Mouse (Mus musculus): ENCODE results near the gene Abhd12. TPM values are rescaled to one million over a fixed set of nuclear protein-coding genes. Genes with fewer than 3 reads are reported as not detected.
"Not testable (repeated sequence)": the region's sequence is repeated elsewhere in the genome, so short reads cannot be mapped to it uniquely, and the experiment has no call there.

The Abhd12 gene
- total RNA-seq (2021) = 10 to 100 TPM; 40.3 to 48.8 TPM
- long read RNA-seq, experiment 1, transcript Abhd12-201 (13 exons, 1,999 nt) = major isoform, 36 of 43 reads
- long read RNA-seq, experiment 1, partial matches to known transcripts = 3 of 43 reads
- long read RNA-seq, experiment 1, other reads (novel, unspliced or antisense) = 4 of 43 reads
- long read RNA-seq, experiment 2, transcript Abhd12-201 (13 exons, 1,999 nt) = major isoform, 26 of 37 reads
- long read RNA-seq, experiment 2, partial matches to known transcripts = 0 of 37 reads
- long read RNA-seq, experiment 2, other reads (novel, unspliced or antisense) = 11 of 37 reads

DNA sequence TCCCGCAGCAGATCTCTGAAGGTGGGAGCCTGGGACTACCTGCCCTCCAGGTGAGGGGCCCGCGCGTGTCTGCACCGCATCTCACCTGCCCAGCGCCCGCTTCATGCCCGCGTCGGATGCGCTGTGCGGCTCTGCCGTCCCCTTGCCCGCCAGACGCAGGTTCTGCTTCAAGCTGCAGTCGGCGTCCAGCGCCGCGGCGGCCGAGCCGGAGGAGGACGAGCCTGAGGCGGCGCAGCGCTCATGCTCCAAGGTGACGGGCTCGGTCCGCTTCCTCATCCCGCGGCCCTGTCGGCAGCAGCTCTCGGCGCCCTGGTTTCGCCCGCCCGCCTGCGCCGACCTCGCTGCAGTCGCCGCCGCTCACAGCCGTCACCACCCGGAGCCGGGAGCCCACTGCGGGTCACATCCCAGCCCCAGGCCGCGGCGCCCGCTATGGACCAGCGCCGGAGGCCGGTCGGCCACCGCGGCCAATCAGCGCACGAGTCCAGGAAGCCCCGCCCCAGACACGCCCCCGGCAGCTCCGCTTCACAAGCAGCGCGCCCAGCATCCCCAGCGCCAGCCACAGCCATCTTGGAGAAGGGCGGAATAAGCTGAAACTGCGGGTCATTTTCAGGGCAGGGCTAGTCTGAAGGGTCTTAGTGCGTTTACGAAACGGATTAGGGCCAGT lies at the start of gene Abhd12:
Abhd12 (minus strand) TSS at position 470 of the 664 bp plus-strand sequence.
- peak; percentile 98 to 99 for DNase-seq

DNA sequence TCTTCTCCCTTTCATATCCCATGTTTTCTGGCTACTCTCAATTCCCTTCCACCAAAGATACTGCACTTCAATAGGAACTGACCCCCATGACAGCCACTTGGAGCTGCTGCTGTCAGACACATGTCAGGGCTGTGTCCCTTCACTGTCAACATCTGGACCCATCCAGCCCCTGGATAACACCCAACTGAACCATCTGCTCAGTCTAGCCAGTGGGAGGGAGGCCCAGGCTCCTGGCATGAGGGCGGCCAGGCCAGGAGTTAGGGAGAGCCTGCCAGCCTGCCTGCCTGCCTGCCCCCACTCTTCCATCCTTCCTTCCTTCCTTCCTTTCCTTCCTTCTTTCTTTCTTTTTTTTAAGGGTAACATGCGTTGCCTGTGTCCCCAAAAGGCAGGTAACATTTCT lies 46.7 kb upstream of the Abhd12 start:
- no peak for DNase-seq

- no peak for DNase-seq
These were observed 45.5 kb upstream of the Abhd12 start for GRCm38 (mm10) chr2:150950056-150950455.

GRCm38 (mm10) chr2:150949652-150950051 lies 45.1 kb upstream of the Abhd12 start:
- no peak for DNase-seq

GRCm38 (mm10) chr2:150948786-150949185 lies 44.2 kb upstream of the Abhd12 start:
- no peak for DNase-seq

- DNase-seq = not testable (repeated sequence)
These were observed 43.5 kb upstream of the Abhd12 start for GRCm38 (mm10) chr2:150947880-150948611.

- not testable (repeated sequence) for DNase-seq
These were observed 42.8 kb upstream of the Abhd12 start for GRCm38 (mm10) chr2:150947341-150947740.

- no peak for DNase-seq
These were observed 39.5 kb upstream of the Abhd12 start for GRCm38 (mm10) chr2:150944017-150944416.

GRCm38 (mm10) chr2:150934659-150935058 lies 30.1 kb upstream of the Abhd12 start:
- no peak for DNase-seq

GRCm38 (mm10) chr2:150933482-150933881 lies 28.9 kb upstream of the Abhd12 start:
- no peak for DNase-seq

DNA sequence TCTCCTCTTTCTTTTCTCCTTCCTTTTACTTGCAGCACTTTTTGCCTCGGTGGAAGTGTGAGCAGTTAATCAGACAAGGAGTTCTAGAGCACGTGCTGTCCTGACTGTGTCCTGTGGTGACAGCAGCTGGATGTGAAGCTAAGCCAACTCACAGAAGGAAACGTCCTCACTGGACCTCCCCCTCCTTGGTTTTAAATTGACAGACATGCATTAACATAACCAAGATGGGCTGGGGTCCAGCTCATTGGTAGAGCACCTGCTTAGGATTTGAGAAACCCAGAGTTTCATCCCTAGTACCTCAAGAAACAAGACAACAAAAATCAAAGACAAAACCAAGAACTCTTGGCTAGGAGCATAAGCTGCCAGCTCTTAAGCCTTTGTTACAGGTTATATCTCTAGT lies 26.3 kb upstream of the Abhd12 start:
- DNase-seq = no peak

- DNase-seq = no peak
These were observed 24.6 kb upstream of the Abhd12 start for GRCm38 (mm10) chr2:150929156-150929555.

GRCm38 (mm10) chr2:150927038-150927720 lies 22.6 kb upstream of the Abhd12 start:
- no peak for DNase-seq

- DNase-seq = no peak
These were observed 19.0 kb upstream of the Abhd12 start for GRCm38 (mm10) chr2:150923505-150923904.

- no peak for DNase-seq
These were observed 18.5 kb upstream of the Abhd12 start for GRCm38 (mm10) chr2:150923026-150923425.

GRCm38 (mm10) chr2:150922165-150922564 lies 17.6 kb upstream of the Abhd12 start:
- peak in 1 of 2 experiments; percentile 21 for DNase-seq

DNA sequence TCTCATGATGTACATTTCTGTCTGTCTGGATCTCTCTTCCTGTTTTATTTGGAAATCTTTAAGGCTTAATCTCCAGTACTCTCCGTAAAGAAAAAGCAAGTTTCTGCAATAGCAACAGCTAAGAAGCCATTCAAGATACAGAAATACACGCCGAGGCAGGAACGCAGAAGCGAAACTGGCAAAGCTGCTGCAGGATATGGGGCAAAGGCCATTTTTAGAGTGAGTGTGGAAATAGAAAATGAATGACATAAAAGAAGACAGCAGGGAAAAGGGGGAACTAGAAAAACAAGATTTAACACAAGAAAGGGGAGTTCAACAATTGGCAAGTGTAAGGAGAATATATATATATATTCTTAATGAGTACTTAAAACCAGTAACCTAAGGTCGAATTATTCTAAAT lies 17.2 kb upstream of the Abhd12 start:
- DNase-seq = peak; percentile 22 to 58

GRCm38 (mm10) chr2:150920543-150920942 lies 16.0 kb upstream of the Abhd12 start:
- DNase-seq = no peak

- DNase-seq = no peak
These were observed 14.2 kb upstream of the Abhd12 start for GRCm38 (mm10) chr2:150918720-150919119.

DNA sequence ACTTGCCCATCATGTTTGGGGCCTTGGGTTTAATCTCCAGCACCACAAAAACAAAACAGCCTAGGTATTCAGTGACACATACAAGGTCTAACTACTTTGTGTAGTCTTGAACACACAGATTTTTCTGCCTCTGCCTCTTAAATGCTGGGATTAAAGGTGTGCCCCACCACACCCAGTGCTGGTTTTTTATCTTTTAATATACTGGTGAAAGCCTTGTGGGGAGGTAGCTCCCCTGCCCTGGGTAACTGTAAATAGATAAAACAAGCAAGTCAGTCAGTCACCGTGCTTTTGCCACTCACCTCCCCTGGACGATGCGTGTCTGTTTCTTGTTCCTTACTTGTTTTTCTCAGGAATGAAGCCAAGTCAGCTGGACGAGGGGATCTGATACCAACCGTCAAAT lies 11.2 kb upstream of the Abhd12 start:
- no peak for DNase-seq

GRCm38 (mm10) chr2:150914781-150915515 lies 10.4 kb upstream of the Abhd12 start:
- DNase-seq = no peak
